Mouse (Mus musculus) liver, adult 2 months (tissue): ENCODE data around the gene Zfand2a. TPM values are rescaled to one million over a fixed set of nuclear protein-coding genes. Genes with fewer than 3 reads are reported as not detected.
A peak's percentile ranks its signal among the peaks of the same experiment; 100 is the strongest.

Experiments
- DNase-seq: peaks from one replicate; pipeline ENCODE4 v3.0.0-alpha.2; 2011; ENCODE audit warnings: low read depth, low spot score; ENCODE audit errors: extremely low read depth
- H3K27ac ChIP-seq: fragments of 200-500 bp; replicated peaks from 2 replicates; pipeline ENCODE4 v1.5.1; 2012; ENCODE audit warnings: low read depth, mild to moderate bottlenecking, control low read depth, inconsistent platforms, low read length; ENCODE audit not compliant: insufficient read depth
- H3K27me3 ChIP-seq: fragments of 200-500 bp; 2 replicates; pipeline ENCODE4 v1.6.1; 2012; ENCODE audit warnings: mild to moderate bottlenecking, moderate library complexity, low read length, inconsistent platforms; ENCODE audit not compliant: control insufficient read depth, insufficient read depth
- H3K36me3 ChIP-seq: fragments of 200-500 bp; 2 replicates; pipeline ENCODE4 v1.6.1; 2012; ENCODE audit warnings: low read length, inconsistent platforms; ENCODE audit not compliant: control insufficient read depth, insufficient read depth
- H3K4me1 ChIP-seq: fragments of 200-500 bp; 2 replicates; pipeline ENCODE4 v1.6.1; 2011; ENCODE audit warnings: low read length; ENCODE audit not compliant: control insufficient read depth, insufficient read depth
- H3K4me3 ChIP-seq: fragments of 200-500 bp; 2 replicates; pipeline ENCODE4 v1.5.1; 2011; ENCODE audit warnings: low read depth, mild to moderate bottlenecking, control low read depth, low read length, moderate library complexity; ENCODE audit not compliant: insufficient read depth
- H3K79me2 ChIP-seq: fragments of 200-500 bp; 2 replicates; pipeline ENCODE4 v1.6.1; 2012; ENCODE audit warnings: inconsistent platforms, mild to moderate bottlenecking, low read length, moderate library complexity; ENCODE audit not compliant: control insufficient read depth, insufficient read depth
- H3K9ac ChIP-seq: fragments of 200-500 bp; 2 replicates; pipeline ENCODE4 v1.6.1; 2012; ENCODE audit warnings: low read depth, mild to moderate bottlenecking, control low read depth, inconsistent platforms, low read length
- CTCF ChIP-seq: fragments of 200-500 bp; IDR thresholded peaks from 2 replicates; pipeline ENCODE4 v1.5.1; 2011; ENCODE audit warnings: low read depth, low read length, control low read depth
- POLR2A ChIP-seq: fragments of 200-500 bp; IDR thresholded peaks from 2 replicates; pipeline ENCODE4 v1.6.1; 2011; ENCODE audit warnings: low read length, control low read depth; ENCODE audit not compliant: insufficient read depth; ENCODE audit errors: extremely low read depth
- WGBS: fragments of 180-500 bp; shearing (Covaris S2); methylation state at CpG from one replicate; pipeline ENCODE4 v1.1.7; 2018; 5-methylcytosine and 5-hydroxymethylcytosine counted together
- polyA plus RNA-seq: library from polyadenylated mRNA; depleted of rRNA; stranded (reverse); fragments of >200 nt; gene quantifications from 2 replicates; pipeline ENCODE4 v1.2.3, GENCODE M21; 2012
- total RNA-seq: library from RNA; depleted of rRNA; stranded (reverse); fragments of >200 nt; gene quantifications from 2 replicates; pipeline ENCODE4 v1.2.3, GENCODE M21; 2014

The Zfand2a gene
- total and polyA plus RNA-seq, 2 experiments: 3.9 to 6.4 TPM

- 85% methylated on average over 9 of the region's 9 CpGs for WGBS
- Histone ChIP-seq H3K27ac (no peak overlapping the region), H3K79me2 (no peaks in the 10 kb centered on the region), H3K9ac (no peak overlapping the region), H3K36me3 (no peaks in the 10 kb centered on the region), H3K27me3 (no peaks in the 10 kb centered on the region), H3K4me3 (no peak overlapping the region), H3K4me1 (no peaks in the 10 kb centered on the region)
- TF ChIP-seq POLR2A (no peak), CTCF (no peak)
- no peak for DNase-seq
These were observed 50.3 kb downstream of the Zfand2a start for GRCm38 (mm10) chr5:139433842-139434568.

- TF ChIP-seq POLR2A (no peak), CTCF (no peak)
- 74% methylated on average over 7 of the region's 7 CpGs for WGBS
- Histone ChIP-seq H3K27ac (no peak overlapping the region), H3K4me3 (no peak overlapping the region), H3K4me1 (no peaks in the 10 kb centered on the region), H3K36me3 (no peaks in the 10 kb centered on the region), H3K9ac (no peak overlapping the region), H3K79me2 (no peaks in the 10 kb centered on the region), H3K27me3 (no peaks in the 10 kb centered on the region)
- no peak for DNase-seq
These were observed 51.4 kb downstream of the Zfand2a start for GRCm38 (mm10) chr5:139432747-139433508.

GRCm38 (mm10) chr5:139432333-139432732 lies 52.0 kb downstream of the Zfand2a start:
- Histone ChIP-seq H3K27ac (no peak overlapping the region), H3K9ac (no peak overlapping the region), H3K36me3 (no peaks in the 10 kb centered on the region), H3K79me2 (no peaks in the 10 kb centered on the region), H3K27me3 (no peaks in the 10 kb centered on the region), H3K4me3 (no peak overlapping the region), H3K4me1 (no peaks in the 10 kb centered on the region)
- no peak for DNase-seq
- TF ChIP-seq POLR2A: no peak
- no peak for TF ChIP-seq CTCF
- 88% methylated on average over 6 of the region's 6 CpGs for WGBS

DNA sequence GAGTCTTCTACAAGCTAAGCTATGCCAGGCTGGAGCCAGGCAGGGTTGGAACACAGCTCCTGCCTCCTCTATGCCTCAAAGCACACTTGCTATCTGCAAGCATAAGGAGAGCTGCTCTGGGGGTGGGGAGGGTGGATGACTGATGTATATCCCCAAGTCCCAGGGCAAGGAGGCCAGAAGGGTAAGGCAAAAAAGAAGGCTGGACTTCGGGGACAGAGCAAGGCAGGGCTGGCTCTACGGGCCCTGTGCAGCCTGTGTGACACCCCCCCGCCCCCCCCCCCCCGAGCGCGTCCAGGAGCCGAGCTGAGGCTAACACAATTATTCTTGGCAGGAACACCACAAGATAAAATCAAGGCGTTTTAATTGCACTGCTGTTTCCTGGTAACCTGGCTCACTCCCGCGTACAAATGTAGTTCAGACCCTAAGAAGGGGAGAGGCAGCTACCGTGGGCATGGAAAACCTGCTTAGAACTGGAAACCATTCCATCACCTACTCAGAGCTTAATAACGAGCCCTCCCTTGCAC lies 54.5 kb downstream of the Zfand2a start:
- no peaks in the 10 kb centered on the region for H3K79me2 ChIP-seq
- no peaks in the 10 kb centered on the region for H3K36me3 ChIP-seq
- no peak for DNase-seq
- 63% methylated on average over 12 of the region's 12 CpGs for WGBS
- H3K4me1 ChIP-seq: no peaks in the 10 kb centered on the region
- TF ChIP-seq POLR2A: no peak
- no peak for TF ChIP-seq CTCF
- no peak overlapping the region for H3K9ac ChIP-seq
- H3K27me3 ChIP-seq: no peaks in the 10 kb centered on the region
- H3K27ac ChIP-seq: no peak overlapping the region
- H3K4me3 ChIP-seq: no peak overlapping the region

DNA sequence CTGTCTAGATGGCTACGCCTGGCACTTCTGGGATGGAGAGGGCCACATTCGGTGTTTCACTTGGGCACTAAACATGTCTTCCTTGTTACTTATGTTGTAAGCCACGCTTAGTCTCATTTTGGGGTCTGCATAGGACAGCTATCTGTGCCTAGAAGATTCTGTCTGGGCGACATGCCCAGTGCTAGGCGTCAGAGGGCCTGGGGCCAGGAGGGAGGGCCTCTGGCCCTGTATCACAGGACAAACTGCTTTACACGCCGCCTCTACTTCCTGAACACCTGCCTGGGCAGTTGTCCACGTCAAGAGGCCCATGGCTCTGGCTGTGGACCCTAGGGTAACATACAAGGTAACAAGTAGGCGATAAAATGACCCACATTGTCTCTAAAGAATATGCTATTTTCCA lies 56.4 kb downstream of the Zfand2a start:
- no peak overlapping the region for H3K9ac ChIP-seq
- WGBS: 55% methylated on average over 9 of the region's 9 CpGs
- peak; percentile 46 for DNase-seq

More for the DNA sequence above, 56.4 kb downstream of the Zfand2a start:
- TF ChIP-seq CTCF (no peak), POLR2A (no peak)
- H3K27ac ChIP-seq: no peak overlapping the region
- no peaks in the 10 kb centered on the region for H3K4me1 ChIP-seq
- H3K27me3 ChIP-seq: no peaks in the 10 kb centered on the region
- no peaks in the 10 kb centered on the region for H3K79me2 ChIP-seq
- no peak overlapping the region for H3K4me3 ChIP-seq
- H3K36me3 ChIP-seq: no peaks in the 10 kb centered on the region
